Mouse (Mus musculus) erythroblast, adult 5-6 weeks (primary cell): ENCODE data around the gene Rbm6. TPM values are rescaled to one million over a fixed set of nuclear protein-coding genes. Genes with fewer than 3 reads are reported as not detected.

Experiments
- ATAC-seq: replicated peaks from 2 replicates; pipeline ENCODE4 v1.8.0; 2016; ENCODE audit warnings: moderate number of reproducible peaks, mild to moderate bottlenecking, moderate TSS enrichment, inconsistent platforms; ENCODE audit not compliant: poor library complexity, low FRiP score, severe bottlenecking
- total RNA-seq, 2 experiments: library from RNA; stranded (forward) in 1 of 2; stranded (reverse) in 1 of 2; fragments of 150-400 nt in 1 of 2; fragments of 200-764, 138-1000 nt in 1 of 2; gene quantifications; 2 replicates each; pipeline versions ENCODE4 v1.2.3 to v1.2.4; 2015 to 2017; ENCODE audit warnings: low replicate concordance in 2 of 2

The Rbm6 gene
- total RNA-seq (2015; ENCODE audit: low replicate concordance) (29.5 and 31.3 TPM in 2 replicates), total RNA-seq (2017; ENCODE audit: low replicate concordance) (60.6 and 79.6 TPM in 2 replicates)

GRCm38 (mm10) chr9:107873137-107873536, at the start of gene Rbm6:
Gene Rbm6, minus strand, starts transcription at chr9:107873237.
- no peak for ATAC-seq

GRCm38 (mm10) chr9:107919441-107919840, 46.4 kb upstream of the Rbm6 start:
- ATAC-seq, result no peak

DNA sequence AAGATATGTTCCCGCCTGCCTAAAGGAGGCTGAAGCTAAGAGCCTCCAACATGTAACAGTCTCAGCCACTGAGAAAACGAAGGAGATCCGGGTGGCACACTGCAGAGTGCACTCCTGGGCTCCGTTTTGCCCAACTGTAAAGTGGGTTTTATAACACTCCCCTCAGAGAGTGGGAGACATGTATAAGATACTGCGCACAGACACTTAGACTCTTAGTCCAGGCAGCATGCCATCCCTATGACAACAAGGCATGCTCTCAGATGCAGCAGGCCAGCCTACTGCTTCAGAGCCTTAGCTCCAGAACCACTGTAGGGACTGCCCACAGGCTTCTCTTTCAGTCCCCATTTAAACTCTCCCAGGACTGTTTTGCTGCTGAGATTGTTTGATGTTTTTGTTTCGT, 45.8 kb upstream of the Rbm6 start:
- ATAC-seq, result no peak

DNA sequence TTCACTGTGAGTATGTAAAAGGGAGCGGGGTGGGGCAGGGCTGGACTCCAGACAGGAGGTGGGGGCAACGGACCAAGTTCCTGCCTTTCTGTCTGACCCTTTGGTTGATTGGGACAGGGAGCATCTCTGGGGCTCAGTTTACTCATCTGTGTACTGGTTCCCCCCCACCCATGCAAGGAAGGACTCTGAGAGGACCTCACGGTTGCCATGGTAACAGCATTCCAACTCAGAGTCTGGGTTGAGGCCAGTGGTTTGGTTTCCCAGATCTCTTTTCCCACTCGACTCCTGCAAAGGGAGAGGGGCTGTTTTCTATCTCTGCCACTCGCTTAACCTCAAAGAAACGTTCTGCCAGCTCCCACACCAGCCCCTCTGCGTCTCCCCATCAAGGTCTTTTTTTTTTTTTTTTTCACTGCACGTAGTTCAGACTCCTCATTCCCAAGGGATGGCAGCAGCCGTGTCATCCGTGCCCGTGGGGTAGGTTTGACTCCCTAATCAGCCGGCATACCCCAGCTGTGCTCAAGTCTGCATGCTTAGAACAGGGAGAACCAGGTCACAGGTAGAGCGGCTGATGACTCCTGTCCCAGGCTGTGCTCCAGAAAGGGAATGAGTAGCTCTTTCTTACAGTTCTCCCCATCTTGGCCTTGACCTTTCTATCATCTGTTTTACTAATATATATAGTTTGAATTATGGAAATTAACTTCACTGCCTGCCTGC, 45.0 kb upstream of the Rbm6 start:
- ATAC-seq, result no peak

DNA sequence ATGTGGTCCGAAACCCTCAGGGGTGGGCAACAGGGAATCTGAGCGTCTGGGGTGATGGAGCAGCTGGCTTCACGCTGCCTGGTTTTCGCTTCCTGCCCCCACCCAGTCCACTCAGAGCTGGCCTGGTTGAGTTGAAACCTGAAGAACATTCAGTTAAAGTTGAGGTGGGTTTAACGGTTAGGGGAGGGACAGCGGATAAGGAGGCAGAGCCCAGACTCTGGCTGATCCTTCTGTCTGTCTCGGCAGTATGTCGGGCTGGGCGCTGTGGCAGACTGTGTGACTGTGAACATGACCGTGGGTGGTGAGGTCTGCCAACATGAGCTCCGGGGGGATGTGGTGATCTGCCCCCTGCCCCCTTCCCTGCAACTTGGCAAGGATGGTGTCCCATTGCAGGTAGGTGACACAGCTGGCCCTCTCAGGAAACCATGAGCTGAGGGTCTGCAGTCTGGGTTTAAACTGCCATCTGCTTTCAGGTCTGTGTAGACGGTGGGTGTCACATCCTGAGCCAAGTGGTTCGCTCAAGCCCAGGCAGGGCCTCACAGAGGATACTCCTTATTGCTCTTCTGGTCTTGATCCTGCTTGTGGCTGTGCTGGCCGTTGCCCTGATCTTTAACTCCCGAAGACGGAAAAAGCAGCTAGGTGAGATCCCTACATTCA, 41.9 kb upstream of the Rbm6 start:
- ATAC-seq, result no peak

- no peak for ATAC-seq
Measured at GRCm38 (mm10) chr9:107910025-107910769, 37.2 kb upstream of the Rbm6 start.

DNA sequence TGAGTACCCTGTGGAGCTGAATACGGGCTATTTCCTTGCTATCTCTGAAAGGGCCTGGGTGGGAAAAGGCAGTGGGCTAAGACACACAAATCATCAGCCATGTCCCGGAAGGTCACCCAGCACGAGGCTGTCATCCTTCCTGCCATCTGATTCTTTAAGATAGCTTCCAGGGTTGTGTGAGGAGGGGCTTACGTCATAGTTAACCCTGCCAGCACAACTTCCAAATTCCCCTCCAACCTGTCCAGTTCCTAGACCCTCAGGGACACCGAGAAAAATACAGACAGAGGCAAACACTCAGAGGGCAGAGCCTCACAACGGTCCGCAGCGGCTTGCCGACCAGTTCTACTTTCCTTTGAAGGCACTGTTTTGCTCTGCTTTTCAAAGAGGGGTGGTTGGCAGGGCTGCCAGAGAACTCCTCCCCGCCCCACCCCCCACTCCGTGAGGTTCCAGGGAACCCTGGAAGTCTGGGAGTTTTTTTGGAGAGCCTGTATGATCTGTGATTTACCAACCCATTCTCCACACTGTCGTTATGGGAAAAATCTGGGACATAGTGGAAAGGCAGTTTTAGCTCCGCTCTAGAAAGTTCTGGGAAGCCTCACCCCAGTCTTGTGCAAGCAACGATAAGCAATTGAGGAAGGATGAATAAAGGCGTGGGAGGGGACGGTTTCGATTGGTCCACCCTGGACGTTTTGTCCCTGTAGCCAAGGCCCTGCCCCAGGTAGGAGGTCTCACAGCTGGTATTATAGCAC, 35.5 kb upstream of the Rbm6 start:
- no peak for ATAC-seq

GRCm38 (mm10) chr9:107907801-107908120, 34.7 kb upstream of the Rbm6 start:
- ATAC-seq, result no peak

GRCm38 (mm10) chr9:107906967-107907800, 34.1 kb upstream of the Rbm6 start:
- ATAC-seq, result no peak

- ATAC-seq, result no peak
Measured at GRCm38 (mm10) chr9:107906252-107906966, 33.4 kb upstream of the Rbm6 start, which contains the start of gene Mst1r. Gene Mst1r, plus strand, starts transcription at chr9:107906873.

DNA sequence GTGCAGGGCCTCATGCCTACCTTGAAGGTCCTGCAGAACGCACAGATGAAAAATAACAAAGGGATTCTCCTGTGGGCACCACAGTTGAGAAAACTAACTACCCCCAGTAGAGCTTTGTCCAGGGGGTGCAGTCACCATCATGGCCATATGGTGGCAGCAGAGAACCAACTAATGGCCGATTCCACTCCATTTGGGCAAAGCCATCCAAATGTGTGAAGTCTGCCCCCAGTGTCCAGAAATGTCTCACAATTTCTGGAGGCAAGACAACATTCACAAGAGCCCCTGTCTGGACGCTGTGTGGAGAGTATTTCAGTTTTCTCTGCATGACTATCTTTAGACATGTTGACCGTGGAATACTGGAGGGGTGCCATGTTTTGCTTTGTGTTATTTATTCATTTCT, 31.7 kb upstream of the Rbm6 start:
- peak; percentile 83 for ATAC-seq

- ATAC-seq, result no peak
Measured at GRCm38 (mm10) chr9:107901627-107901914, 28.5 kb upstream of the Rbm6 start.

- no peak for ATAC-seq
Measured at GRCm38 (mm10) chr9:107900840-107901626, 28.0 kb upstream of the Rbm6 start.

DNA sequence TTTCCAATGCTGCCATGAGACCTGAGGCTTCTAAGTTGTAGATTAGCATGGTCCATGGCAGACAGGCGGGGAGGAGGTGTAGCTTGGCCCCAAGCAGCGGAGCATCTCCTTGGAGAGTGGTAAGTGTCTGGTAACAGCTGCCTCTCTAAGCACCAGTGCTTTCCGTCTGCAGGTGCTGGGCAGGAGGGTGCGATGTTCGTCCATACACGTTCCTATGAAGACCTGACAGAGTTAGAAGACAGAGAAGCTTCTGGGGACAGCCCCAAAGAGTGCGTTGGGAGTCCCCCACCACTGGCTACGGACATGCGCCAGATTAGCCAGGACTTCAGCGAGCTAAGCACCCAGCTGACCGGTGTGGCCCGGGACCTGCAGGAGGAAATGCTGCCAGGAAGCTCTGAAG, 26.8 kb upstream of the Rbm6 start:
- ATAC-seq, result no peak

- no peak for ATAC-seq
Measured at GRCm38 (mm10) chr9:107898563-107898962, 25.5 kb upstream of the Rbm6 start.

- ATAC-seq, result peak; percentile 62; the same call in 1 of the 2 replicates
Measured at GRCm38 (mm10) chr9:107891023-107891422, 18.0 kb upstream of the Rbm6 start.

- no peak for ATAC-seq
Measured at GRCm38 (mm10) chr9:107890260-107890659, 17.2 kb upstream of the Rbm6 start.

DNA sequence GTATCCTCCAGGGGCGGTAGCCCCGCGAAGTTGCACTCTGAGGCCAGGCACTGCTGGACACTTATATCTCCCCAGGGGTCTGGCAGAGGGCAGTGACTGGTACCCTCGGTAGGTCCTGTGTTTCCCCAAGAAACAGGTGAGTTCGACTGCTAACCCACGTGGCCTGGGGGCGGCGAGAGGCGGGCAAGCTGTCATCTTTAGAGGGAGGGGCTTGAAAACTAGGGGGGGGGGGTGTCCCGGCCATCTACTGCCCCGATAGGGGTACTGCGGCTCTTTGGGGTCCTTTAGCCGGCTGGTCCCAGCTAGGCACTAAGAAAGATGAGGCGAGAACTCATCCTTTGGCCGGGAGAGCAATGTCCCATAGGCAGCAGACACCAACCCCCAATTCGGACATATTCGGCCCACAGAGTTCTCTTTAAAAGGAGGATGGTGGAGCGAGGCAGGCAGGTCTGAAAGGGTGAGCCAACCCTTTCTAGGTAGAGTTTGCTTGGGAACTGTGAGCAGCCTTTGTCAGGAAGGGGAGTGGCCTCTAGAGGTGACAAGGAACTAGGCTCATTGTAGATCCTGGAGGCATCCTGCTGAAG, 15.3 kb upstream of the Rbm6 start:
- peak; percentile 26; the same call in 1 of the 2 replicates for ATAC-seq
